Mouse (Mus musculus) olfactory bulb, adult 2 months (tissue): ENCODE data around the gene Cdh12.

Source experiments
- CTCF ChIP-seq: fragments of 200-500 bp; IDR thresholded peaks from 2 replicates; pipeline ENCODE4 v1.5.1; 2012; ENCODE audit warnings: low read depth, mild to moderate bottlenecking, low read length, moderate library complexity; ENCODE audit not compliant: insufficient read depth
- POLR2A ChIP-seq: fragments of 200-500 bp; IDR thresholded peaks from 2 replicates; pipeline ENCODE4 v1.6.1; 2012; ENCODE audit warnings: mild to moderate bottlenecking, low read depth, low read length, moderate library complexity; ENCODE audit not compliant: insufficient read depth

DNA sequence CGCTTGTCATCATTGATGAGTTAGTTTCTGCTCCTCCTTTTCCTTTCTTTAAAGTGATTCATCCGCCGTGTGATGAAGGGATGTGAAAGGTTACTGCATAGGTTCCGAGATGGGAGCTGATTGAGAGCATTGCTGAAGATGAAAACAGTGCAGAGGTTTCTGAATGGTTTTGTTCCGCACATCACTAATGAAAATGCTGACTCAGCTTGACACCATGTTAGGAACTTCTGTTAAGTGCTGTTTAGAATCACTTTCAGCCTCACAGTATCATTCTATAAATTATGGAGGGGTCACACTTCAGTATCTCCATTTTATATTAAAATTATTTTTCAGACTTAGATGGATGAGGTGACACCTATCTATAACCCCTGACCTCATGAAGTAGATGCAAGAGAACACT lies 247.2 kb downstream of the Cdh12 start:
- TF ChIP-seq CTCF (no peak), POLR2A (no peak)
